Mouse (Mus musculus) kidney, postnatal 0 days (tissue): ENCODE measurements around the gene Efna4. TPM values are rescaled to one million over a fixed set of nuclear protein-coding genes. Genes with fewer than 3 reads are reported as not detected.

Experiments
- ATAC-seq: fragments of 200-750 bp; cut with Nextera tagmentation; replicated peaks from 2 replicates; pipeline ENCODE4 v1.8.0; 2017; ENCODE audit warnings: low read depth, moderate number of reproducible peaks, moderate TSS enrichment, moderate library complexity; ENCODE audit not compliant: low FRiP score
- DNase-seq: peaks from one replicate; pipeline ENCODE4 v3.0.0-alpha.2; 2016; ENCODE audit warnings: low spot score
- H3K27ac ChIP-seq: fragments of 300-500 bp; sonication (generic); 2 replicates; pipeline ENCODE4 v1.5.1; 2014; ENCODE audit warnings: mild to moderate bottlenecking
- H3K27me3 ChIP-seq: fragments of 300-500 bp; sonication (generic); 2 replicates; pipeline ENCODE4 v1.6.1; 2014; ENCODE audit warnings: low read length, mixed read lengths; ENCODE audit not compliant: insufficient read depth
- H3K36me3 ChIP-seq: fragments of 300-500 bp; sonication (generic); 2 replicates; pipeline ENCODE4 v1.6.1; 2014; ENCODE audit warnings: low read length, mixed read lengths; ENCODE audit not compliant: insufficient read depth
- H3K4me1 ChIP-seq: fragments of 300-500 bp; sonication (generic); replicated peaks from 2 replicates; pipeline ENCODE4 v1.6.1; 2014; ENCODE audit warnings: antibody characterized with exemption, low read length, mixed read lengths; ENCODE audit not compliant: insufficient read depth
- H3K4me2 ChIP-seq: fragments of 300-500 bp; sonication (generic); 2 replicates; pipeline ENCODE4 v1.6.1; 2014; ENCODE audit warnings: mild to moderate bottlenecking, low read length, moderate library complexity, mixed read lengths
- H3K4me3 ChIP-seq: fragments of 300-500 bp; sonication (generic); replicated peaks from 2 replicates; pipeline ENCODE4 v1.5.1; 2014; ENCODE audit warnings: low read depth, low read length
- H3K9ac ChIP-seq: fragments of 300-500 bp; sonication (generic); 2 replicates; pipeline ENCODE4 v1.6.1; 2014; ENCODE audit warnings: low read depth, low read length
- H3K9me3 ChIP-seq: fragments of 300-500 bp; sonication (generic); replicated peaks from 2 replicates; pipeline ENCODE4 v1.6.1; 2016; ENCODE audit warnings: low read length, inconsistent platforms, mixed read lengths
- CTCF ChIP-seq: IDR thresholded peaks from 2 replicates; pipeline ENCODE4 v1.5.1; 2016; ENCODE audit warnings: antibody characterized with exemption, low read depth, mild to moderate bottlenecking, moderate library complexity
- WGBS: fragments of 180-500 bp; shearing (Covaris S2); extraction: QIAGEN DNeasy Blood & Tissue Kit; methylation state at CpG from one replicate; pipeline ENCODE4 v1.1.7; 2014; 5-methylcytosine and 5-hydroxymethylcytosine counted together
- polyA plus RNA-seq: library from polyadenylated mRNA; unstranded; fragments of >200 nt; fragmentation: Nextera tagmentation; extraction: Ambion mirVana; gene quantifications from 2 replicates; pipeline ENCODE4 v1.2.1, GENCODE M21; 2015

The Efna4 gene
- polyA plus RNA-seq, 1 experiment from 2014 or later: 24.4 TPM

DNA sequence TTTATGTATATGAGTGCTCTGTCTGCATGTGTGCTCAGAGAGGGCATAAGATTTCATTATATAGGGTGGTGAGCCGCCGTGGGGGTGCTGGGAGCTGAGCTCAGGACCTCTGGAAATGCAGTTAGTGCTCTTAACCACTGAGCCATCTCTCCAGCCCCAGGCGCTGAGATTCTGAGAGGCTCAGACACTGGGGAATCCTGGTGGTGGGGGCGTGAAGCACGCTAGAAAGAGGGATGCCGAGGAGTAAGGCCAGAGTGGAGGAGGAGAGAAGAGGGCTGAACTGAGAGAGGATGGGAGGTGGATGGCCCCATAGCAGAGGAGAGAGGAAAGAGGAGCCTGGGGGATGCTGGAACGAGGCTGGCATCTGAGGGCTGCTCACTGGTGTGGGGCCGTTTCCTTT, 26.8 kb upstream of the Efna4 start:
- Histone ChIP-seq H3K4me3 (no peak overlapping the region), H3K27ac (no peak overlapping the region), H3K4me1 (no peaks in the 10 kb centered on the region), H3K9ac (no peak overlapping the region), H3K9me3 (no peaks in the 10 kb centered on the region), H3K4me2 (no peak overlapping the region), H3K27me3 (no peaks in the 10 kb centered on the region), H3K36me3 (no peaks in the 10 kb centered on the region)
- WGBS: 60% methylated on average over 8 of the region's 8 CpGs
- DNase-seq: no peak
- no peak for ATAC-seq
- no peak for TF ChIP-seq CTCF

GRCm38 (mm10) chr3:89361675-89362074, 23.8 kb upstream of the Efna4 start, which contains the start of gene Dcst2:
TSS of gene Dcst2 (plus strand) at chr3:89361975.
- Histone ChIP-seq H3K36me3 (no peaks in the 10 kb centered on the region), H3K9ac (no peak within 1 kb of the TSS), H3K4me1 (no peaks in the 10 kb centered on the region), H3K27me3 (no peaks in the 10 kb centered on the region), H3K4me2 (no peak within 1 kb of the TSS), H3K27ac (no peak within 1 kb of the TSS), H3K4me3 (no peak within 1 kb of the TSS), H3K9me3 (no peaks in the 10 kb centered on the region)
- DNase-seq (no peak), ATAC-seq (no peak)
- WGBS: 92% methylated on average over 7 of the region's 7 CpGs
- no peak for TF ChIP-seq CTCF

DNA sequence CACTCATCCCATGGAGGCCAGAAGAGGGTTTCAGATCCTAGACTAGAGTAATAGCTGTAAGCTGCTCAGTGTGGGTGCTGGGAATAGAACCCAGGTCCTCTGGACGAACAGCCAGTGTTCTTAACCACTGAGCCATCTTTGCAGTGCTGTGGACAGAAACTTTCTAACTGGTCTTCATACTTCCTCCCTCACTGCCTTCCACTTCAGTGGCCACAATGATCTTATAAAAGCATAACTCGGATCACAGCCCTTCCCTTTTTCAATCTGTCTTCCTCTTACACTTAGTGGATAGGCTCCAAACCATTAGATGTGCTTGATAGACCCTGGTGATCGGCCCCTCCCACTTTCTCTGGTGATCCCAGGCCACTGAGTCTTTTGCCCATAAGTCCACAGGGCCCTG, 22.4 kb upstream of the Efna4 start:
- TF ChIP-seq CTCF: no peak
- Histone ChIP-seq H3K27me3 (no peaks in the 10 kb centered on the region), H3K4me3 (no peak overlapping the region), H3K4me2 (no peak overlapping the region), H3K4me1 (no peaks in the 10 kb centered on the region), H3K9ac (no peak overlapping the region), H3K27ac (no peak overlapping the region), H3K9me3 (no peaks in the 10 kb centered on the region), H3K36me3 (no peaks in the 10 kb centered on the region)
- DNase-seq (no peak), ATAC-seq (0 out of 2 replicates have a peak, but pooled peaks have one; percentile 26)
- WGBS: 61% methylated on average over 3 of the region's 3 CpGs

GRCm38 (mm10) chr3:89359630-89360029, 21.8 kb upstream of the Efna4 start:
- no peak overlapping the region for H3K9ac ChIP-seq
- H3K27ac ChIP-seq: no peak overlapping the region
- H3K4me3 ChIP-seq: no peak overlapping the region
- DNase-seq (no peak), ATAC-seq (no peak)
- H3K9me3 ChIP-seq: no peaks in the 10 kb centered on the region
- H3K27me3 ChIP-seq: no peaks in the 10 kb centered on the region
- whole genome bisulfite sequencing: 66% methylated on average over 6 of the region's 6 CpGs
- no peak for TF ChIP-seq CTCF
- no peaks in the 10 kb centered on the region for H3K36me3 ChIP-seq
- H3K4me2 ChIP-seq: no peak overlapping the region
- no peaks in the 10 kb centered on the region for H3K4me1 ChIP-seq

DNA sequence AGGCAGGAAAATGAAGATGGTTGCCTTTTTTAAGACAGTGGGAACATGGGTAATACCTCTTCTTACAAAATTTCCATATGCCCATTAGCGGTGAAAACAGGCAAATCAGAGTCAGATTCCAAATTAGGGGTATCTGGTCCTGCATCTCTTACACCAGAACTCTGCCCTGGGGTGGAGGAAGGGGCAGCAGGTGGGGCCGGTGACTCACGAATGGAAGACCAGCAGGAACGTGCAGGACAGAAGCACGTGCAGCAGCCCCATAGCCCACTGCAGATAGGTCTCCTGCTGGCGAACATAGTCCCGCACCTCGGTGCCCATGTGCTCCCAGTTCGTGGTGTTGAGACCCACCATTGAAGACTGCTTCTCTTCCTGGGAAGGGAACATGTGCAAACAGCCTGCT, 18.2 kb upstream of the Efna4 start:
- Histone ChIP-seq H3K4me1 (no peaks in the 10 kb centered on the region), H3K4me2 (no peak overlapping the region), H3K27me3 (no peaks in the 10 kb centered on the region), H3K36me3 (no peaks in the 10 kb centered on the region), H3K4me3 (no peak overlapping the region), H3K27ac (peak overlapping the region; percentile 77; the same call in 1 of the 2 replicates), H3K9me3 (no peaks in the 10 kb centered on the region), H3K9ac (no peak overlapping the region)
- no peak for ATAC-seq
- 64% methylated on average over 9 of the region's 9 CpGs for WGBS
- no peak for TF ChIP-seq CTCF
- DNase-seq: no peak

GRCm38 (mm10) chr3:89355512-89355902, 17.7 kb upstream of the Efna4 start:
- Histone ChIP-seq H3K27ac (peak overlapping the region; percentile 77), H3K27me3 (no peaks in the 10 kb centered on the region)

More at GRCm38 (mm10) chr3:89355512-89355902, 17.7 kb upstream of the Efna4 start:
- no peaks in the 10 kb centered on the region for H3K9me3 ChIP-seq
- H3K9ac ChIP-seq: no peak overlapping the region
- DNase-seq (no peak), ATAC-seq (peak; percentile 78)
- no peaks in the 10 kb centered on the region for H3K36me3 ChIP-seq
- no peak for TF ChIP-seq CTCF
- H3K4me1 ChIP-seq: 0 out of 2 replicates have a peak, but pooled peaks cover under 1% of the 10 kb centered on the region
- WGBS: 67% methylated on average over 6 of the region's 6 CpGs
- H3K4me2 ChIP-seq: no peak overlapping the region; the same call in 1 of the 2 replicates
- H3K4me3 ChIP-seq: no peak overlapping the region
